ENCODE assay signal across 22 mouse cellular contexts in the genomic region with DNA sequence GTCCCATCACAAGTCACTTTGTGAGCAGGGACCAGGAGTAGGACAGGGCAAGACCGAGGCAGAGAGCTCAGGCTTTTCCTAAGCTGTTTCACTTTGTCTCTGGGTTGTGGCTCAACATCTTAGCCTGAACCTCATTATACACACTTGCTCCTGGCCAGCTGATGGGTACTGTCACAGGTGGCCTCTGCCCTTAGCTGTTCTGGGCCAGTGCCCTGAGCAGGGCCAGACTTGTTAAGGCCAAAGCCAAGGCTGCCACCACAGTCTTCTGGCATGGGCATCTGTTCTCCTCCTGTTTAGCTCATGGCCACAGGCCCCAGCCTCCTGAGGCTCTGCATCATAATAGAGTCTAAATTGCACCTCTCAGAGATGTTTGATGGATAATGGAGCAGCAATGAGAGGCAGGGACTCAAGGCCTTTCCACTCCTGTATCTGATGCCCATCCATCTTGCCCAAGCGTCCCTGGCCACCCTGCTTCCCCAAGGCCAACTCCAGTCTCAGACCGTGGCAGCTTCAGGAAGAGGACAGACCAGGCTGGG. TPM values are rescaled to one million over a fixed set of nuclear protein-coding genes. Genes with fewer than 3 reads are reported as not detected.
DNase-seq lines count a peak whose midpoint lies in the region; ATAC-seq and TF ChIP-seq lines count a peak whose summit lies in the region.
"Had no signal": no experiment of that assay in that cellular context is flagged by ENCODE, and none has a peak within 500 bp of the region (broad histone marks: within the 10 kb centered on the region; RNA-seq: fewer than 3 reads in every experiment).

No protein-coding gene starts in this region.

- peaks cover 50% of the 10 kb centered on the region for H3K4me1 ChIP-seq in neural tube, embryonic 13.5 days (replicated peaks)
- peaks cover 35% of the 10 kb centered on the region for H3K4me1 ChIP-seq in neural tube, embryonic 15.5 days
- H3K4me1 ChIP-seq in liver, embryonic 11.5 days (replicated peaks; ENCODE audit: control insufficient read depth, insufficient read depth, low read length): peaks cover 16% of the 10 kb centered on the region

- 49% methylated on average over 3 of the region's 3 CpGs for WGBS in neural tube, embryonic 13.5 days
- WGBS in neural tube, embryonic 15.5 days: 47% methylated on average over 3 of the region's 3 CpGs
- 68% methylated on average over 3 of the region's 3 CpGs for WGBS in liver, embryonic 11.5 days

- peak; percentile 48 for DNase-seq in adrenal gland, adult 2 months
- no peak for DNase-seq in adrenal gland, postnatal 10 days
- peak; percentile 64 for DNase-seq in gastrocnemius, adult 2 months
- DNase-seq in gastrocnemius, postnatal 36 days: no peak
- no peak for DNase-seq in liver, embryonic 11.5 days (ENCODE audit: low spot score)
- DNase-seq: cerebellum, adult 11-12 months; cerebellum, adult 9-10 months; cerebellum, postnatal 25 days; forebrain, postnatal 0 days; gastrocnemius, postnatal 10 days; kidney, adult 18-20 months had no signal

- peaks cover 74% of the 10 kb centered on the region for H3K27me3 ChIP-seq in neural tube, embryonic 13.5 days
- peaks cover 27% of the 10 kb centered on the region for H3K27me3 ChIP-seq in neural tube, embryonic 15.5 days (replicated peaks)
- peaks cover 30% of the 10 kb centered on the region for H3K27me3 ChIP-seq in liver, embryonic 11.5 days (replicated peaks; ENCODE audit: control insufficient read depth, insufficient read depth, low read length)
- H3K27me3 ChIP-seq: Patski had no signal

- no peak for TF ChIP-seq CTCF in gastrocnemius, adult 2 months (IDR thresholded peaks at IDR 0.05)

- intact Hi-C loops in gastrocnemius, adult 2 months (cut with DNase I): no loop called here
- intact Hi-C loops in gastrocnemius, postnatal 36 days (cut with DNase I): no loop called here

- H3K9me3 ChIP-seq in neural tube, embryonic 13.5 days: no peaks in the 10 kb centered on the region
- no peaks in the 10 kb centered on the region for H3K9me3 ChIP-seq in neural tube, embryonic 15.5 days (replicated peaks)
- no peaks in the 10 kb centered on the region for H3K9me3 ChIP-seq in liver, embryonic 11.5 days (ENCODE audit: control insufficient read depth, low read length)
- H3K9me3 ChIP-seq: embryonic facial prominence, embryonic 12.5 days; forebrain, embryonic 12.5 days; heart, embryonic 12.5 days; hindbrain, embryonic 13.5 days; intestine, embryonic 15.5 days had no signal

- ATAC-seq in neural tube, embryonic 13.5 days (ENCODE audit: low read depth): no peak
- no peak for ATAC-seq in neural tube, embryonic 15.5 days (ENCODE audit: low FRiP score)
- no peak for ATAC-seq in liver, embryonic 11.5 days (replicated peaks; ENCODE audit: low FRiP score)
- ATAC-seq: activated CD4-positive, CD25-positive, alpha-beta regulatory T cell, adult 4 months; forebrain, postnatal 0 days; intestine, embryonic 15.5 days; Patski had no signal

- H3K36me3 ChIP-seq in neural tube, embryonic 13.5 days: no peaks in the 10 kb centered on the region
- no peaks in the 10 kb centered on the region for H3K36me3 ChIP-seq in neural tube, embryonic 15.5 days
- H3K36me3 ChIP-seq in liver, embryonic 11.5 days (ENCODE audit: control insufficient read depth, insufficient read depth, low read length): no peaks in the 10 kb centered on the region
- H3K36me3 ChIP-seq: embryonic facial prominence, embryonic 12.5 days; forebrain, embryonic 12.5 days; heart, embryonic 12.5 days; hindbrain, embryonic 13.5 days; intestine, embryonic 15.5 days had no signal

- no peak overlapping the region for H3K4me2 ChIP-seq in neural tube, embryonic 13.5 days
- H3K4me2 ChIP-seq in neural tube, embryonic 15.5 days: no peak overlapping the region
- no peak overlapping the region for H3K4me2 ChIP-seq in liver, embryonic 11.5 days
- H3K4me2 ChIP-seq: embryonic facial prominence, embryonic 12.5 days; forebrain, embryonic 12.5 days; heart, embryonic 12.5 days; hindbrain, embryonic 13.5 days; intestine, embryonic 15.5 days had no signal

- H3K9ac ChIP-seq in neural tube, embryonic 13.5 days: peak overlapping the region; percentile 22; the same call in 1 of the 2 replicates
- no peak overlapping the region for H3K9ac ChIP-seq in neural tube, embryonic 15.5 days (replicated peaks)
- no peak overlapping the region for H3K9ac ChIP-seq in liver, embryonic 11.5 days (ENCODE audit: low read depth, low read length)
- H3K9ac ChIP-seq: embryonic facial prominence, embryonic 12.5 days; forebrain, embryonic 12.5 days; forebrain, postnatal 0 days; heart, embryonic 12.5 days; hindbrain, embryonic 13.5 days; intestine, embryonic 15.5 days had no signal

- no peak overlapping the region for H3K4me3 ChIP-seq in gastrocnemius, adult 2 months
- no peak overlapping the region for H3K4me3 ChIP-seq in neural tube, embryonic 13.5 days
- no peak overlapping the region for H3K4me3 ChIP-seq in neural tube, embryonic 15.5 days (replicated peaks)
- no peak overlapping the region for H3K4me3 ChIP-seq in liver, embryonic 11.5 days (ENCODE audit: low read depth, low read length)
- H3K4me3 ChIP-seq: embryonic facial prominence, embryonic 12.5 days; forebrain, embryonic 12.5 days; heart, embryonic 12.5 days; hindbrain, embryonic 13.5 days; intestine, embryonic 15.5 days had no signal

- no peak overlapping the region; the same call in 1 of the 2 replicates for H3K27ac ChIP-seq in gastrocnemius, adult 2 months
- H3K27ac ChIP-seq in neural tube, embryonic 13.5 days (replicated peaks): no peak overlapping the region
- no peak overlapping the region for H3K27ac ChIP-seq in neural tube, embryonic 15.5 days (replicated peaks)
- H3K27ac ChIP-seq in liver, embryonic 11.5 days (ENCODE audit: low read depth, low read length): no peak overlapping the region
- H3K27ac ChIP-seq: embryonic facial prominence, embryonic 12.5 days; forebrain, embryonic 12.5 days; hindbrain, embryonic 13.5 days; intestine, embryonic 15.5 days had no signal

RNA-seq across cellular contexts. Expression of a gene that starts 5.8 kb away (rescaled TPM):
- 1 to 10 TPM; 2.1 to 9.2 TPM for total RNA-seq in adrenal gland, adult 2 months (2021)
- polyA plus RNA-seq in adrenal gland, adult 2 months (2012; rRNA removed): 0.79 and 2.9 TPM in 2 replicates
- 1 to 10 TPM; 1.1 to 2.0 TPM for total RNA-seq in adrenal gland, postnatal 10 days (2021)
- total RNA-seq in gastrocnemius, adult 2 months (2021): under 1 TPM; 0.53 to 0.54 TPM
- under 1 TPM; 0.36 to 0.49 TPM for total RNA-seq in gastrocnemius, postnatal 36 days (2021)
- polyA plus RNA-seq in neural tube, embryonic 13.5 days (2015; fragmentation: Nextera tagmentation; extraction: Ambion mirVana): 9.6 and 10.9 TPM in 2 replicates
- 10.5 and 10.9 TPM in 2 replicates for polyA plus RNA-seq in neural tube, embryonic 15.5 days (2015; fragmentation: Nextera tagmentation; extraction: Ambion mirVana)
- 0.60 and 0.64 TPM in 2 replicates for polyA plus RNA-seq in liver, embryonic 11.5 days (2014; fragmentation: Nextera tagmentation; extraction: Ambion mirVana)
- total RNA-seq: granulocyte monocyte progenitor cell, adult 5-6 weeks; MEL had no signal
- polyA plus RNA-seq: activated CD4-positive, CD25-positive, alpha-beta regulatory T cell, adult 4 months had no signal

RNA-seq across cellular contexts. Expression of a gene that starts 43.1 kb away (rescaled TPM):
- 10 to 100 TPM; 56.4 to 65.1 TPM for total RNA-seq in adrenal gland, adult 2 months (2021)
- polyA plus RNA-seq in adrenal gland, adult 2 months (2012; rRNA removed): 134 and 138 TPM in 2 replicates
- total RNA-seq in adrenal gland, postnatal 10 days (2021): 100 to 1,000 TPM; 134 to 155 TPM
- 100 to 1,000 TPM; 261 to 294 TPM for total RNA-seq in gastrocnemius, adult 2 months (2021)
- 100 to 1,000 TPM; 240 to 280 TPM for total RNA-seq in gastrocnemius, postnatal 36 days (2021)
- polyA plus RNA-seq in neural tube, embryonic 13.5 days (2015; fragmentation: Nextera tagmentation; extraction: Ambion mirVana): 4.4 and 5.2 TPM in 2 replicates
- 7.2 and 7.7 TPM in 2 replicates for polyA plus RNA-seq in neural tube, embryonic 15.5 days (2015; fragmentation: Nextera tagmentation; extraction: Ambion mirVana)
- polyA plus RNA-seq in liver, embryonic 11.5 days (2014; fragmentation: Nextera tagmentation; extraction: Ambion mirVana): 5.9 and 6.7 TPM in 2 replicates

RNA-seq across cellular contexts. Expression of a gene that starts 59.9 kb away (rescaled TPM):
- total RNA-seq in adrenal gland, adult 2 months (2021): 100 to 1,000 TPM; 175 to 323 TPM
- polyA plus RNA-seq in adrenal gland, adult 2 months (2012; rRNA removed): 22.8 and 43.0 TPM in 2 replicates
- total RNA-seq in adrenal gland, postnatal 10 days (2021): 100 to 1,000 TPM; 101 to 107 TPM
- total RNA-seq in gastrocnemius, adult 2 months (2021): 100 to 1,000 TPM in 1 of 2 experiments, 10 to 100 TPM in 1; 89.9 to 125 TPM
- 10 to 100 TPM; 80.7 to 91.9 TPM for total RNA-seq in gastrocnemius, postnatal 36 days (2021)
- polyA plus RNA-seq in neural tube, embryonic 13.5 days (2015; fragmentation: Nextera tagmentation; extraction: Ambion mirVana): 244 and 248 TPM in 2 replicates
- 210 and 232 TPM in 2 replicates for polyA plus RNA-seq in neural tube, embryonic 15.5 days (2015; fragmentation: Nextera tagmentation; extraction: Ambion mirVana)
- 356 and 387 TPM in 2 replicates for polyA plus RNA-seq in liver, embryonic 11.5 days (2014; fragmentation: Nextera tagmentation; extraction: Ambion mirVana)

Comparison
In these comparisons a context has a peak if more than half of its experiments do, and no peak if none do; other contexts are left out.
1. DNase-seq: peak in adrenal gland, adult 2 months (single experiment) and gastrocnemius, adult 2 months (single experiment); none in adrenal gland, postnatal 10 days (single experiment), gastrocnemius, postnatal 36 days (0 of 2) and liver, embryonic 11.5 days (single experiment).